Mouse (Mus musculus) neural tube, embryonic 11.5 days (tissue): ENCODE measurements around the gene Sema6c. TPM values are rescaled to one million over a fixed set of nuclear protein-coding genes. Genes with fewer than 3 reads are reported as not detected.

Experiments used
- ATAC-seq: fragments of 200-750 bp; cut with Nextera tagmentation; 2 replicates; pipeline ENCODE4 v1.8.0; 2017; ENCODE audit warnings: moderate number of reproducible peaks, mild to moderate bottlenecking, moderate TSS enrichment, moderate library complexity; ENCODE audit not compliant: insufficient read depth, low FRiP score, low TSS enrichment
- DNase-seq: peaks from one replicate; pipeline ENCODE4 v3.0.0-alpha.2; 2015; ENCODE audit warnings: low spot score
- H3K27ac ChIP-seq: fragments of 300-500 bp; sonication (generic); 2 replicates; pipeline ENCODE4 v1.5.1; 2014; ENCODE audit warnings: low read depth, mild to moderate bottlenecking, low read length
- H3K27me3 ChIP-seq: fragments of 300-500 bp; sonication (generic); 2 replicates; pipeline ENCODE4 v1.6.1; 2014; ENCODE audit warnings: mild to moderate bottlenecking, low read length, mixed read lengths; ENCODE audit not compliant: control insufficient read depth, insufficient read depth
- H3K36me3 ChIP-seq: fragments of 300-500 bp; sonication (generic); 2 replicates; pipeline ENCODE4 v1.6.1; 2014; ENCODE audit warnings: mild to moderate bottlenecking, low read length, moderate library complexity, mixed read lengths; ENCODE audit not compliant: control insufficient read depth, insufficient read depth
- H3K4me1 ChIP-seq: fragments of 300-500 bp; sonication (generic); 2 replicates; pipeline ENCODE4 v1.6.1; 2014; ENCODE audit warnings: low read length, mixed read lengths; ENCODE audit not compliant: control insufficient read depth, insufficient read depth
- H3K4me2 ChIP-seq: fragments of 300-500 bp; sonication (generic); 2 replicates; pipeline ENCODE4 v1.6.1; 2014; ENCODE audit warnings: low read depth, mild to moderate bottlenecking, moderate library complexity
- H3K4me3 ChIP-seq: fragments of 300-500 bp; sonication (generic); 2 replicates; pipeline ENCODE4 v1.5.1; 2014; ENCODE audit warnings: low read depth, low read length
- H3K9ac ChIP-seq: fragments of 300-500 bp; sonication (generic); 2 replicates; pipeline ENCODE4 v1.6.1; 2014; ENCODE audit warnings: mild to moderate bottlenecking, low read length
- H3K9me3 ChIP-seq: fragments of 300-500 bp; sonication (generic); 2 replicates; pipeline ENCODE4 v1.6.1; 2016; ENCODE audit warnings: low read length; ENCODE audit not compliant: control insufficient read depth
- WGBS: fragments of 180-500 bp; shearing (Covaris S2); extraction: QIAGEN DNeasy Blood & Tissue Kit; methylation state at CpG from one replicate; pipeline ENCODE4 v1.1.7; 2014; 5-methylcytosine and 5-hydroxymethylcytosine counted together
- polyA plus RNA-seq: library from polyadenylated mRNA; unstranded; fragments of >200 nt; fragmentation: Nextera tagmentation; extraction: Ambion mirVana; gene quantifications from 2 replicates; pipeline ENCODE4 v1.2.1, GENCODE M21; 2014

The Sema6c gene
- polyA plus RNA-seq, 1 experiment from 2014 or later = 24.4 TPM

DNA sequence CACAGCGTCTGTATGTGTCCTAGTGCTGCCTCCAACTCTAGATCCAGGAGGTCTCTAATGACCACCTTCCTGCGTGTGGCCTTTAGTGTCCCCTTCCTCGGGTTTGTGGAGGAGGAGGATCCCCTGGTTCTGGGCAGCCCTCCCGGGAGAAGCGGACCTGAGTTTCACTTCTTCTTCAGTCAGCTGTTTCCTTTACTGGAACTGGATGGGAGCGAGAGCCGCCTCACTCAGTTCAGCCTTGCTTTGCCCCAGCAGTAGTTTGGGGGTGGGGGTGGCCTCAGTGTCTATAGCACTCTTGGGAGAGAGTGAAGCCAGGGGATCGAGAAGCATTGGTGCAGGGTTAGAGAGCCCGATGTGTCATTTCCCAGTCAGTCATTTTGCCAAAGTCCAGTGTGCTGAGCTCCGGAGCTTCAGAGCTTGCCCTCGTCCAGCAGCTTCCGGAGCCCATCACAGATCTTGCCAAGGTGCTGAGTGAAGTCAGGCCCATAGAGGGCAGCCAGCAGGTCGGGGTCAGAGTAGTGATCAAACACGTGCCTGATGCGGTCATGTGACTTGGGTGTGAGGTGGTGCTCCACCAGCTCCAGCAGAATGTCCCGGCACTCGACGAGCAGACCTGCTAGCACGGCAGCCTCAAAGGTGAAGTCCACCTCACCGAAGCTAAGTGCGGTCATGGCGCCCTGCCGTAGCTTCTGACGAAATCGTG lies 20.5 kb upstream of the Sema6c start:
- Histone ChIP-seq H3K9me3 (no peaks in the 10 kb centered on the region), H3K4me3 (no peak overlapping the region), H3K4me2 (no peak overlapping the region), H3K9ac (no peak overlapping the region), H3K36me3 (peaks cover 4% of the 10 kb centered on the region), H3K27ac (no peak overlapping the region), H3K27me3 (no peaks in the 10 kb centered on the region), H3K4me1 (peaks cover 3% of the 10 kb centered on the region; the same call in 1 of the 2 replicates)
- 72% methylated on average over 25 of the region's 25 CpGs for WGBS
- ATAC-seq (no peak), DNase-seq (no peak)

DNA sequence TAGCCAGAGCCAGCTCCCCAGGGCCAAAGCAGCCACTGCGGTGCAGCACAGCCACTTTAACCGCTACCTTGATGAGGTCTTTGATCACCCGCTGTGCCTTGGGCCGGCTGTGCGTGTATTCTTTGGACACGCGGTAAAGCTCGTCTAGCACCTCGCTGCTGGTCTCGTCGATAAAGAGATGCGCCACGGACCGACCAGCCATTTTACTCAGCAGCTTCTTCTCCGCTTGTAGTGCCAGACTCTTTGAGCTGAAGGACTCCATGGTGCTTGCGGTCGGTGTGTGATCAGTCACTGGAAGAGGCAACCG lies 20.0 kb upstream of the Sema6c start:
- Histone ChIP-seq H3K27me3 (no peaks in the 10 kb centered on the region), H3K4me2 (no peak overlapping the region), H3K4me1 (no peaks in the 10 kb centered on the region; the same call in 1 of the 2 replicates), H3K9me3 (no peaks in the 10 kb centered on the region), H3K27ac (no peak overlapping the region), H3K9ac (no peak overlapping the region), H3K36me3 (peaks cover 4% of the 10 kb centered on the region), H3K4me3 (no peak overlapping the region)
- DNase-seq (no peak), ATAC-seq (no peak)
- WGBS = 65% methylated on average over 18 of the region's 18 CpGs

DNA sequence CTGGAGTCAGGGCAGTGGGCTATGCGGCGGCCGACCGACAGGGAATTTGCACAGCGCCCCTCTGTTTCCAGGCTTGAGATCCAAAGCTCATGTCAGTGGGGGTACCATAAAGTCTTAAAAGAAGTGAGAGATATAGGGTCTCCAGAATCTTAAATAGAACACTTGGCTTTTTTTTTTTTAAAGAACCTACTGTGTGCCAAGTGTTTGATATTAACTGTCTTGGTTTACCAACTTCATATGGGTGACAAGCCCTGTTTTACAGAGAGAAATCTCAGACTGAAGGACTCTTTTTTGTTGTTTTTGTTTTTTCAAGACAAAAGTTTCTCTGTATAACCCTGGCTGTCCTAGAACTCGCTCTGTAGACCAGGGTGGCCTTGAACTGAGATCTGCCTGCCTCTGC lies 19.5 kb upstream of the Sema6c start:
- ATAC-seq (no peak), DNase-seq (no peak)
- WGBS = 86% methylated on average over 6 of the region's 6 CpGs
- Histone ChIP-seq H3K36me3 (peaks cover 4% of the 10 kb centered on the region), H3K27me3 (no peaks in the 10 kb centered on the region), H3K4me2 (no peak overlapping the region), H3K9me3 (no peaks in the 10 kb centered on the region), H3K4me3 (no peak overlapping the region), H3K9ac (no peak overlapping the region), H3K4me1 (no peaks in the 10 kb centered on the region), H3K27ac (no peak overlapping the region)

DNA sequence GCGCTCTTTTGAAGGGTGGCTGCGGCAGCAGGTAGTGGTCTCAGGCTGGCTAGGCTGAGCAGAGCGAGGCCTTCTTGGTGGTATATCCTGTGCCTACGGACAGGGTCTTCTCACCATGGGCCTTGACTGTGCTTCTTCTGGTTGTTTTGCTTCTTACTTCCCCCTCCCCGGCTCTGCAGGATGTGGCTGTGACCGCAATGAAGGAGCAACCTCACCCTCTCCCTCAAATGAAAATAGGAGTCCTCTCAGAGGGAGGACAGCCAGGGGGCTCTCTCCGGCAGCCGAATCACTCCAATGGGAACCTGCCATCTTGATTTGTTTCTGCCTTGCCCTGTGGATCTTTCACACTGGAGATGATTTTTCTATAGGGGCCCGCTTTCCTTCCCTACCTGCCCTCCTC lies 18.8 kb upstream of the Sema6c start:
- ATAC-seq (no peak), DNase-seq (no peak)
- no peak overlapping the region for H3K27ac ChIP-seq
- 96% methylated on average over 9 of the region's 9 CpGs for WGBS
- no peak overlapping the region for H3K4me2 ChIP-seq
- H3K36me3 ChIP-seq = peaks cover 4% of the 10 kb centered on the region
- H3K9me3 ChIP-seq = no peaks in the 10 kb centered on the region
- H3K4me1 ChIP-seq = no peaks in the 10 kb centered on the region
- no peak overlapping the region for H3K9ac ChIP-seq
- no peak overlapping the region for H3K4me3 ChIP-seq
- no peaks in the 10 kb centered on the region for H3K27me3 ChIP-seq

DNA sequence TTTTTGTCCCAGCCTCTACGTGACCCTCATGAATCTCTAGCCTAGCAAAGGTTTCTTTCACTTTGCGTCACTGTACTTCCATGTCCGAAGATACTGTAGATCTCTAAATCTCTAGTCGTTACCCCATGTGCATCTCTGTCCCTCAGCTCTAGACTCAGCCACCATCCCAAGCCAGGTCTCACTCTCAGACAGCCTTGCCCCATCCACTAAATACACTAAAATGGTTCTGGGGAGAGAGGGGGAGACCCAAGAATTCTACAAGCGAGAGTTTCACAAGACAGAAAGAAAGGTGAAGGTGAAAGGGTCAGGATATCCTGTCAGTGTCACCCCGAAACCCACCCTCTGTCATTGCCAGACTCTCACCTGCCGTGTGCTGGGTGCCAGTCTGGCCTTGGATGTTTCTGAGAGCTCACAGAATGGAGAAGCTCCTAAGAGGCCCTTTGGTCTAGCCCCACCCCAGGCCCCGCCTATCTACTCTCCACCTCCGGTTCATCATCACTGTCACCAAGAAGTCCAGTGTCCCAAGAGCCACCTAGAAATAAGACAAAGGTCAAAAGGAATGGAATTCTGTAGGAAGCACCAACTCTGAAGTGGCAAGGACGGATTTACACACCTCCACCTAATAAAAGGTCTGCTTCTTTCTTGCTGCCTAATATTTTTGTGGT lies 18.2 kb upstream of the Sema6c start, which contains the start of gene Tnfaip8l2:
Tnfaip8l2 (minus strand) TSS at position 409 of the 665 bp plus-strand sequence.
- peaks cover 4% of the 10 kb centered on the region for H3K36me3 ChIP-seq
- H3K27me3 ChIP-seq = no peaks in the 10 kb centered on the region
- no peaks in the 10 kb centered on the region for H3K9me3 ChIP-seq
- H3K4me3 ChIP-seq = 0 out of 2 replicates have a peak within 1 kb of the TSS, but pooled peaks have one; percentile 0
- no peaks in the 10 kb centered on the region for H3K4me1 ChIP-seq
- 81% methylated on average over 10 of the region's 10 CpGs for WGBS
- H3K27ac ChIP-seq = no peak within 1 kb of the TSS
- H3K9ac ChIP-seq = no peak within 1 kb of the TSS
- H3K4me2 ChIP-seq = no peak within 1 kb of the TSS
- DNase-seq = no peak
- ATAC-seq = no peak

DNA sequence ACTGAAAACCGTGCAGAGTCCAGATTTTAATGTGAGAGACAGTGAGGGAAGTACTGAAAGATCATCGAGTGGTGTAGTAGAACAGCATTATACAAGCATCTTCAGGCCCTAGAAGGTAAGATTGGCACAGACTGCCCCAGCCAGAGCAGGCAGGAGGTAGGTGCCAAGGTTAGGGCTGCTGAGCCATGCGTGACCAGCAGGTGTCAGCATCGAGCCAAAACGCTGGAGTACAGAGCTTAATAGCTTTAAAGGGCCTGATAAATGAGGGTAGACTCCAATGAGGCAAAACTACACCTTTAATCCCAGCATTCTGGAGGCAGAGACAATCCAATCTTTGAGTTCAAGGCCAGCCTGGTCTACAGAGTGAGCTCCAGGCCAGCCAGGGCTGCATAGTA lies 17.6 kb upstream of the Sema6c start:
- no peak overlapping the region for H3K4me2 ChIP-seq
- no peaks in the 10 kb centered on the region for H3K4me1 ChIP-seq
- H3K4me3 ChIP-seq = no peak overlapping the region
- 9% methylated on average over 5 of the region's 5 CpGs for WGBS
- H3K27me3 ChIP-seq = no peaks in the 10 kb centered on the region
- H3K27ac ChIP-seq = no peak overlapping the region
- H3K9me3 ChIP-seq = no peaks in the 10 kb centered on the region
- peaks cover 4% of the 10 kb centered on the region for H3K36me3 ChIP-seq
- ATAC-seq (no peak), DNase-seq (peak; percentile 88)
- H3K9ac ChIP-seq = no peak overlapping the region

DNA sequence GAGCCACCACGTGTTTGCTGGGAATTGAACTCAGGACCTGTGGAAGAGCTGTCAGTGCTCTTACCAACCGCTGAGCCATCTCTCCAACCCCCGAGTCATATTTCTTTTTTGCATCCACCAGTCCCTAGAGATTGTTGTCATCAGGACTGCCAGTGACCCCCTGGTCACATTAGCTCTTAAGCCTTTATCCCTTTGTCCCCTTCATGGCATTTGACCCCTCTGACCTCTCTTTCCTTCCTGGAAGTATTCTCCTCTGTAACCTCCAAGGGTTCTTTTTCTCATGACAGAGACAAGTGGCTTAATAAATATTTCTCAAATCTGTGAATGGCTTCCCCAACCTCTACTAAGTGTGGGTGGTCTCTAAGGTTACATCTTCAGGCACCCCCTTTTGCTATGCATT lies 12.3 kb upstream of the Sema6c start:
- no peak overlapping the region for H3K27ac ChIP-seq
- no peak overlapping the region for H3K9ac ChIP-seq
- H3K9me3 ChIP-seq = no peaks in the 10 kb centered on the region
- H3K4me3 ChIP-seq = no peak overlapping the region
- H3K4me1 ChIP-seq = no peaks in the 10 kb centered on the region
- no peak for ATAC-seq
- WGBS = 32% methylated on average over 3 of the region's 3 CpGs
- H3K27me3 ChIP-seq = no peaks in the 10 kb centered on the region
- H3K36me3 ChIP-seq = no peaks in the 10 kb centered on the region
- DNase-seq = no peak
- no peak overlapping the region for H3K4me2 ChIP-seq

DNA sequence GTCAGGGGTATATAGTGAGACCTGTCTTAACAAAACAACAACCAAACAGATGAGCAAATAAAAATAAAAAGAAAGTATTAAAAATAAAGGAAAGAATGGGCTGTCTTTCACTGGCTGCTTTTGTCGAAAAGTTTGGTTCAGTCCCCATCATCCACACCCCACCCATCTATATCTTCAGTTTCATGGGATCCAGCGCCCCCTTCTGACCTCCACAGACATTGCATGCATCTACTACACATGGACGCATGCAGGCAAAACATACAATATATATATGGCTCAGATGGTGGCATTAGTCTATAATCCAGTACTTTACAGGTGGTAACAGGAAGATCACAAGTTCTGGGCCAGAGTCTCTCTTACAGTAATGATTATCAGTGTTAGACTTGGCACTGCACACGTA lies 6.4 kb upstream of the Sema6c start:
- H3K4me2 ChIP-seq = no peak overlapping the region
- H3K9ac ChIP-seq = no peak overlapping the region
- ATAC-seq (no peak), DNase-seq (no peak)
- H3K36me3 ChIP-seq = no peaks in the 10 kb centered on the region
- H3K27ac ChIP-seq = no peak overlapping the region
- 51% methylated on average over 4 of the region's 4 CpGs for WGBS
- no peaks in the 10 kb centered on the region for H3K9me3 ChIP-seq
- no peaks in the 10 kb centered on the region for H3K27me3 ChIP-seq
- no peaks in the 10 kb centered on the region for H3K4me1 ChIP-seq
- H3K4me3 ChIP-seq = no peak overlapping the region

DNA sequence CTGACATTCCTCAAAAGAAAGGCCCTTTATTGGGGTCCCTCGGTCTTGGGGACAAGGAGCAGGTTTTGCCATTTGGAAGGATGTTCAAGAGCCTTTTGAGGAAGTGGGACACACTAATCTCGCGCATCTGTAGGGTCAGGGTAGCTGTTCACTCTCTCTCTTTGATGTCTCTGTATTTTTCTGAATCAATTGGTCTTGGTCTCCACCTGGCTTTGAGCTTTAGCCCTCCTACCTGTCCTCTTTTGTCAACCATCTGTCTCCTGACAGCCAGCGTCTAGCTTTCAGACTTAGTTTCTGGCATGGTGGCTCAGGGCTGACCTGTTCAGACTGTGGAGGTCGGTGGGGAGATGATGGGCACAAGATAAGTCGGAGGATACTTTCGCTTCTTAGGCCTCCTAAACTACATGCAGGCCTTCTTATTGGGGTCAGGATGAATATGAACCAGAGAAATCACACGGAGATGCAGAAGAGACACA lies 708 bp upstream of the Sema6c start:
- Histone ChIP-seq H3K4me2 (peak overlapping the region; percentile 66), H3K9ac (peak overlapping the region; percentile 42), H3K4me1 (peaks cover 24% of the 10 kb centered on the region), H3K9me3 (no peaks in the 10 kb centered on the region), H3K27ac (no peak overlapping the region), H3K36me3 (no peaks in the 10 kb centered on the region), H3K27me3 (no peaks in the 10 kb centered on the region), H3K4me3 (peak overlapping the region; percentile 86)
- no peak for ATAC-seq
- WGBS = 15% methylated on average over 8 of the region's 8 CpGs
- DNase-seq = no peak
